Mouse (Mus musculus): ENCODE measurements around the gene Hyou1.
"Not testable (repeated sequence)": the region's sequence is repeated elsewhere in the genome, so short reads cannot be mapped to it uniquely, and the experiment has no call there.

Hyou1 gene

DNA sequence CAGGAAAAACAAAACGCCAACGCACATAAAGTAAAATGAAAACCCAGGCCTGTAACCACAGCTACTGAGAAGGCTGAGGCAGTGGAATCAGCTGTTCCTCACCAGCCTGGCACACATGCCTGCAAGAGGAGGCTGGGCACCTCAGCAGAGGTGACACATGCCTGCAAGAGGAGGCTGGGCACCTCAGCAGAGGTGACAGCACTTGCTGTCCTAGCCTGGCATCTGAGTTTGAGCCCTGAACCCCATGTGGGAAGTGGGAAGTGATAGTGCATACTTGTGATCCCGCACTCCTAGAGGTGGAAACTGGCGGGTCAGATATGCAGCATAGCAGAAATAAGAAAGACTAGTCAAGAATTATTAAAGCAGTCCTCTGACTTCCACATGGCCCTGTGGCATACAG is 27.9 kb upstream of the Hyou1 start:
- ATAC-seq (ENCODE audit: low TSS enrichment) = peak; percentile 50; the same call in 1 of the 2 replicates

DNA sequence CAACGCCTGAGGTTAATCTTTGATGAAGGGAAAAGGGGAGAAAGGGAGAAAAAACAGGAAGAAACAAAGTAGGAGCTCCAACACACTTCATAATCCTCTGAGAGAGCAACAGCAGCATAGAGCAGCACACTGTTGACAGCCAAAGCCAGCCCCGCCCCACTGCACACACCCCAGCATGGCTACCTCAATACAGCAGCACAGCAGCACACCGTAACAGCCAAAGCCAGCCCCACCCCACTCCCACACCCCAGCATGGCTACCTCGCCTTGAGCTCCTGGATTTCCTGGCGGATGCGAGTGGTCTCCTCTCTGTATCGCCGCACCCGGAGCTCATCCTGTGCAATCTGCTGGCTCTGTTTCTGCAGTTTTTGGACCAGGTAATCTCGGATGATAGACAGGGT is 27.0 kb upstream of the Hyou1 start:
- no peak for ATAC-seq (ENCODE audit: low TSS enrichment)

DNA sequence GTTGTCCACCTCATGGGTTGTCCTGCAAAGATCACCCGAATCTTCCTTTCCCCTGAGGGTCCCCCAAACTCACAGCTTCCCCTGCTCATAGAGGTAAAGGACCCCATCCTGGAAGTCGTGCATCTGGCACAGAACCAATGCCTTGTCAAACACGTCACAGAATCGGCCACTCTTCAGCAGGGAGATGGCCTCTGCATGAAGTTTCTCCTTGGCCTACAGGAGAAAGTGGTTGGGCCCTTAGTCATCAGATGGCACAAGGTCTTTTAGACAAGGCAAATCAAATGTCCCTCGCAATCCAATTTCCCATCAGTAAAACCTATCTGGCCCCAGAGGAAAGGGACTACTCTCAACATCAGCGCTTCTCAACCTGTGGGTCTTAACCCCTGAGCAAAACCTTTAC is 26.1 kb upstream of the Hyou1 start:
- no peak for ATAC-seq (ENCODE audit: low TSS enrichment)

- ATAC-seq (ENCODE audit: low TSS enrichment) = no peak
Observed at GRCm38 (mm10) chr9:44357207-44357606, 22.1 kb upstream of the Hyou1 start.

DNA sequence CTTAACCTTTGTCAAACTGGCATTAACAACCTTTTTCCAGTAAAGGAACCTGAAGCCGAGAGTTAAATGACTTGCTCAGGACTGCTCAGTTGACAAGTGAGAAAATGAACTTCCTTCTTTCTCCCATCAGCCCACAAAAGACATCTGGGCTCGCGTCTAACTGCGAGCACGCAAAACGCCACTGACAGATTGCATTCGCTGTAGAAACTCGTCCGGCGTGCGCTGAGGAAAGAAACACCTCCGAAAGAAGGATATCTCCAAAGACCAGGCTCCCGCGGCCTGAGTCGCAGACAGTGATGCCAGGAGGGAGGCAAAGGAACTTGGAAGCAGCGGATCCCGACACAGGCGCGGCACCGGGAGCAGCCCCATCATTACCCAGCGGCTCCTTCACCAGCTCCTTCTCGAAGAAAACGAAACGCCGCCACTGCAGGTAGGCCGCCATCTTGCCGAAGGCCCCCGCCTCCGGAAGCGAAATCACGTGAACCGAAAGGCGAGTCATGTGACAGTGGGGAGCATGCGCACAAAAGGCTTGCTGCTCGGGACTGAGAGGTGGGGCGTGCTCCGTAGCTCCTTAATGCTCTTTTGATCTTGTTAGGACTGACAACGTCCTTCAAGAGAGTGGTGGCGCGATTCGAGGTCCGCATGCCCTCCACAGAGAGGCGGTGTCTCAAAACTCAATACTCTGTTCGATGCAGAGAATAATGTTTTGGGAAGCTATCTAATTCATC is 17.9 kb upstream of the Hyou1 start, which contains the start of gene Vps11:
Gene Vps11, minus strand, starts transcription at position 481 of the 728 bp plus-strand sequence.
- peak; percentile 83 for ATAC-seq (ENCODE audit: low TSS enrichment)

- ATAC-seq (ENCODE audit: low TSS enrichment) = not testable (repeated sequence)
Observed at GRCm38 (mm10) chr9:44361931-44362330, 17.4 kb upstream of the Hyou1 start.

DNA sequence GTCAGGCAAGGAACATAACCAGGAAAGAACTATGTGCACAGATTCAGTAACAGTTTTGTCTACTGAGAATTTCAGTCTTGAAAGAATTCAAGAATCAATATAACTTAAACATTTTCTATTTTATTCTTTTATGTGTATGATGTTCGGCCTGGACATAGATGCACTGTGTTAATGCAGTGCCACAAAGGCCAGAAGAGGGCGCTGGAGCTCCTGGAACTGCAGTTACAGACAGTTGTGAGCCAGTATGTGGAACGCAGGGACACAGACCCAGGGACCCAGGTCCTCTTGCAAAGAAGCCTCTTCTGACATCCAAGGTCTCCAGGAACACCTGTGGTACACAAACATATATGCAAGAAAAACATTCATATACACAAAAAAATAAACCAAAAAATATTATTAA is 14.8 kb upstream of the Hyou1 start:
- no peak for ATAC-seq (ENCODE audit: low TSS enrichment)

DNA sequence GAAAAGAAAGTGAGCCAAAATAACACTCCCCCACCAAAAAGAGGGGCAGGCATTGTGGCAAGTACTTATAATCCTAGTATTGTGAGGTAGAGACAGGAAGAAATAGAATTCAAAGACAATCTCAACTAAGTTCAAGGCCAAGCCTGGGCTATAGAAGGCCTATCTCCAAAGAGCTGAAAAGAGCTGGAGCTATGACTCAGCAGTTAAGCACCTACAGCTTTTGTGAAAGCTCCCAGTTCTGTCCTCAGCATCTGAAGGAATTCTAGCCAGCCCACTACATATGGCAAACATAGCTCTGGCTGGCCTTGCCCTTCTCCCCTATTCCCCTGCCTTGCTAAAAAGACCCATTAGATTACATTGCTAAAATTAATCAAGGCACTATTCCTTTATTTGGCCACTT is 5.9 kb upstream of the Hyou1 start:
- no peak for ATAC-seq (ENCODE audit: low TSS enrichment)

DNA sequence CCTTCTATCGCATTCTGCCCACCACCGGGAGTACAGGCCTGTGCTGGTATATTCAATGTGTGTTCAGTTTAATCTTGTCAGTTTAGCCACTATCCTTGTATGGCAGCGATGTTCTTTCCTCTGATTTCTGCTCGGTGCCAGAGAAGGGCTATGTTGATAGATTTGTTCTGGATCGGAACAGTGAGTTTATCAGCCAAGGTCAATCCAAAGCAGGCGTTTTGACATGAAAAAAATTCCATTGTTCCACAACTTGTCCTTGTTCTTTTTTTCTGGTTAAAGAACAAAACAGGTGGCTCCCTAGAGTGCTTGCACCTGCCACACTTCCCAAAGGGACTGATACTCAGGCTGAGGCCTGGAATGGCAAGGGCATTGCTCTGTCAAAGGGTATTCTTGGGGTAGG is 3.1 kb upstream of the Hyou1 start:
- ATAC-seq (ENCODE audit: low TSS enrichment) = no peak

DNA sequence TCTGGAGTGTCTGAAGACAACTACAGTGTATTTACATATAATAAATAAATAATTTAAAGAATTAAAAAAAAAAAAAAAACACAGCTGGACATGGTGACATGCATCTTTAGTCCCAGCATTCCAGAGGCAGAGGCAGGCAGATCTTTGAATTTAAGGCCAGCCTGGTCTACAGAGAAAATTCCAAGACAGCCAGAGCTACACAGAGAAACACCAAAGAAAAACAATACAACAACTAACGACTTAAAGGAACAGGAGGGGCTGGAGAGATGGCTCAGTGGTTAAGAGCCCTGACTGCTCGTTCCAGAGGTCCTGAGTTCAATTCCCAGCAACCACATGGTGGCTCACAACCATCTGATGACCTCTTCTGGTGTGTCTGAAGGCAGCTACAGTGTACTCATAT is 2.0 kb upstream of the Hyou1 start:
- not testable (repeated sequence) for ATAC-seq (ENCODE audit: low TSS enrichment)

GRCm38 (mm10) chr9:44378153-44378730 is 1.0 kb upstream of the Hyou1 start:
- no peak for ATAC-seq (ENCODE audit: low TSS enrichment)

DNA sequence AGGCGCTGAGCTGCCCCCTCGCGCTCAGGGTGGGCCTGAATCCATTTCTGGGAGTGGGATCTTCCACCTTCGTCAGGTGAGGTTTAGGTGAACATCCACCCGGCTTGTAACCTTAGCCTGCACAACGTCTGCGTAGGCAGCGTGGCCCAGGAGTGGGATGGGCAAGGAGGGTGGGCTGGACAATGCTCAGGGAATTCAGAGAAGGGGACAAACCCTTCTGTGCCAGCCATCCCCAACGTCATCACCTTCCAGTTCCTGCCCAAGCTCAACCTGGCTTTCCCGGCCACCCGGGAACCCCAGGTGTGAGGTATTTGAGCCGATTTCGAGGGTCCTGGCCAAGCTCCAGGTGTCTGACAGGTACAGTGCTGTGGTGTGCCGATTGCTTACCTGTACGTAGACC is 572 bp downstream of the Hyou1 start:
- no peak for ATAC-seq (ENCODE audit: low TSS enrichment)

- no peak for ATAC-seq (ENCODE audit: low TSS enrichment)
Observed at GRCm38 (mm10) chr9:44384596-44384995, 5.3 kb downstream of the Hyou1 start.

DNA sequence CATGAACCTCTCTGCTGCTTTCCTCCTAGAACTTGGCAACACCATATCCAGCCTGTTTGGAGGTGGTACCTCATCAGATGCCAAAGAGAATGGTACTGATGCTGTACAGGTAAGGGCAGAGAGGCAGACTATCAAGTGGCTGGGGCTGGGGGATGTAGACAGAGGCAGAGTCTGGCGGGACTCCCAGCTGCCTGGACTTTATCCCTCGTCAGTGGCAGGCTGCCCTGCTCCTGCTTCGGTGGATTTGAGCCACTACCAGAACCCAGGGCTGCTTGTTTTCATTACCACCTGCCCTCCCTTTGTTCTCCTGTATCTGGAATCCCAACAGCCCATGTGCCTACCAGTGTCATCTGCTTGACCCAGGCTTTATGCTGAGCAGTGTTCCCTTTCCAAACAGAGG is 7.9 kb downstream of the Hyou1 start:
- ATAC-seq (ENCODE audit: low TSS enrichment) = no peak

DNA sequence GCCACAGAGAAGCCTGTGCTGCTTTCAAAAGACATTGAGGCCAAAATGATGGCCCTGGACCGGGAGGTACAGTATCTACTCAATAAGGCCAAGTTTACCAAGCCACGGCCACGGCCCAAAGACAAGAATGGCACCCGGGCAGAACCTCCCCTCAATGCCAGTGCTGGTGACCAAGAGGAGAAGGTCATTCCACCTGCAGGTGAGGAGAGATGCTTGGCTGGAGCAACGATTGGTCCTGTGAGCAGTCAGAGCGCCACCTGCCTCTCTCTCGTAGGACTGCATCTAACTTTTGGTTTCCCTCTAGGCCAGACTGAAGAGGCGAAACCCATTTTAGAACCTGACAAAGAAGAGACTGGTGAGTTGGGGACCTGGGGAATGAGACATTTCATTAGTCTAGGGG is 10.0 kb downstream of the Hyou1 start:
- peak; percentile 67; the same call in 1 of the 2 replicates for ATAC-seq (ENCODE audit: low TSS enrichment)

- peak; percentile 51; the same call in 1 of the 2 replicates for ATAC-seq (ENCODE audit: low TSS enrichment)
Observed at GRCm38 (mm10) chr9:44391466-44391865, 12.2 kb downstream of the Hyou1 start.

DNA sequence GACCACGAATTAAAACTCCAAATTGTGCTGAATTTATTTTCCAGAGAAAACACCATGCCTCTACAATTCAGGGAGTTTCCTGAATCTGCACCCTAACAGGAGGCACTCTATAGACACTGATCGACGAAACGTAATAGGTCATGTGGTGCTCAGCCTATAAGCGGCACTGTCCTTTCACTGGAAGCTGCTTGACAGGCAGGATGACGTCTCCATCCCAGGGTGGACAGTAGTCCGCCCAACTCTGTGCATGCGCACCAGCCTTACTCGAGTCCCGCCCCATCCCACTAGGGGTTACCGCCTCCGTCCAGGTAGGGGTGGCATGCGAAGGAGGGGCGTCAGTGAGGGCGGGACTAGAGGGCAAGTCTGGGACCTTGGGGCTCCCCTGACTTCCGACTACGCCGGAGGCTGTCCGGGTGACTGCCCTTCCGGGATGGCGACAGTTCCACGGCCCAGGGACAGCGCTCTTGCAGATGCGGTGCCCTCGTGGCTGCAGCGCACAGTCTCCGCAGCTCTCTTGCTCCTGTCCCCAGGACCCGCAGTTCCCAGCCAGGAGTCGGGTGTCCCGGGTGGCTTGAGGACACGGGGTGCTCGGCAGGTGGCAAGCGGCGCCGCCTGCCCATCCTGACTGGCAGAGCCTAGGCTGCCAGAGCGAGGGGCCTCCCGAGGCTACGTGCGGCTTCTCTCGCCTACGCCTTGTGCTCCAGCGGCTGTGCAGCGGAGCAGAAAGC is 17.6 kb downstream of the Hyou1 start, which contains the start of gene Slc37a4:
Gene Slc37a4, plus strand, starts transcription at position 169 of the 728 bp plus-strand sequence.
- peak; percentile 96 for ATAC-seq (ENCODE audit: low TSS enrichment)

DNA sequence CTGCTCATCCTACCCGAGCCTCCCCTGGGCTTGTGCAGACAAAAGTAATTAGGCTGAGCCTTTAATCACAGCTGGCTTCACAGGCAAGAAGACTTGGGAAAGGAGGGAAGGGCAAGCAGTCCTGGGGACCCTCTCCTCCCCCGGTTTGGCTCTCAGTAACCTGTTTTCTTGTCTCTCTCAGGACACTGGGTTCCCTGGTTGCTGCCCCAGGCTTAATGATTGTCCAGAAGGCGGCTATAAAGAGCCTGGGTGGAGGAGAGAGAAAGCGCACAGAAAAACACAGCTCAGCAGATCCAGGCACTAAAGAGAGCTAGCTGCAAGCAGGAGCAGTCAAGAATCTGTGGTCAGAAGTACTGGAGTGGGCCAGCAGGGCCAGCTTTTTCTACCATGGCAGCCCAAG is 18.8 kb downstream of the Hyou1 start:
- ATAC-seq (ENCODE audit: low TSS enrichment) = no peak

- no peak for ATAC-seq (ENCODE audit: low TSS enrichment)
Observed at GRCm38 (mm10) chr9:44398551-44398950, 19.3 kb downstream of the Hyou1 start.

DNA sequence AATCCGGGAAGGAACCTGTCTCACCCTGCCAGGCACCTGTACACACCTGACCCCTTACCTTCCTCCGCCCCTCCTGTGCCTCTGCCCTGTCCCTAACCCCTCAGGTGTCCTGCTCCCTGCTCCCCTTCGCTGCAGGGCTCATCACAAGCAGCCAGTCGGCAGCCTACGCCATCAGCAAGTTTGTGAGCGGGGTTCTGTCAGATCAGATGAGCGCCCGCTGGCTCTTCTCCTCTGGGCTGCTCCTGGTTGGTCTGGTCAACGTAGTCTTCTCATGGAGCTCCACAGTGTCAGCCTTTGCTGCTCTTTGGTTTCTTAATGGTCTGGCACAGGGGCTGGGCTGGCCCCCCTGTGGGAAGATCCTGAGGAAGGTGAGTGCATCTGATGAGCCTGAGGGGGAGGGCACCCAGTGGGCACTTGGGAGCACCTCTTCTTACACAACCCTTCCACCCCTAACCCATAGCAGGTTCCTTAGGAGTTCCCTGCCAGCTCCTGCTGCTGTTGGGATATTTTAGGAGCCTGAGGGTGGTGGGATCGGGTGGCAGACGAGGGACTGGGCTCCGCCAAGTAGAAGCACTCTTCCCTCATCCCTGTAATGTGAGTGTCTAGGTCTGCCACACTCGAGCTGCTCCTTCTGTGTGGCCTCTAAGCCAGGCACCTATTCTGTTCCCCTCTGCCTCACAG is 20.0 kb downstream of the Hyou1 start:
- no peak for ATAC-seq (ENCODE audit: low TSS enrichment)

- no peak for ATAC-seq (ENCODE audit: low TSS enrichment)
Observed at GRCm38 (mm10) chr9:44399795-44400114, 20.5 kb downstream of the Hyou1 start.

DNA sequence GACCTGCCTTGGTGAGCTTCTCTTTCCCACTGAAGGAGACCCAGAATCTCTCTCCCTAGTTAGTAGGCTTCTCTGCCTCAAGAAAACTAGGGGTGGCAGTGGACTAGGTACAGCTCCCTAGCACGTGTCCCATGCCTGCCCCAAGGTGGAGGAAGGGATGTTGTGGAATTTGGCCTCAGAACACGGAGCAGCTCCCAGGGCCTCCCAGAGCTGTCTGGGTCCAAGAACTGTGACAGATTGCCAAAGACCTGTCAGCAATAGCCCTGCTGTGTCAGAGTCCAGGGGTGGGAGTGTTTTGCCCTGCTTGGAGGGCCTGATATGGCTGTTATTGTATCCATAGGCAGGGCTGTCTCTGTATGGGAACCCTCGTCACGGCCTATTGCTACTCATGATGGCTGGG is 21.8 kb downstream of the Hyou1 start:
- ATAC-seq (ENCODE audit: low TSS enrichment) = no peak
